Mouse (Mus musculus): Measurements from ENCODE around the gene Atp7b. TPM values are rescaled to one million over a fixed set of nuclear protein-coding genes. Genes with fewer than 3 reads are reported as not detected.
A peak's percentile ranks its signal among the peaks of the same experiment; 100 is the strongest.

Gene Atp7b
- polyA plus RNA-seq, 1 experiment from 2014 or later, result 5.9 TPM

DNA sequence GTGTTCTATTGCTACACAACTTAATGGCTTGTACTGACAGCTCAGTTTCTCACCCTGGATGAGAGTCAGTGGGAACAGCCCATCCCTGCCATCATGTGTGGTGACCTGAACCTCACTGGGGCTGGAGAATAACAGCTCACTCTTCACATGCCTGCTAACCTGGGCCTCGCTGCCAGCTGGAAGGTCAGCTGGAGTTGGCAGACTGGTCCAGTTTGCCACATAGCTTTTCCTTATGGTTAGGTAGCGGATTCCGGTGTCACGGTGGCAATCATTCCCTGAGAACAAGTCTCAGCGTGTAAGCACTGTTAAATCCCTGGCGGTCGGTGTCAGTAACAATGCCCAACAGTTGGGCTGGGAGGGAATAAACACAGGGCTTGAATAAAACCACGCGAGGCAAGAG lies 24.0 kb downstream of the Atp7b start:
- H3K27ac ChIP-seq (replicated peaks), result no peak overlapping the region
- DNase-seq (ENCODE audit: low spot score), result no peak
- no peaks in the 10 kb centered on the region for H3K9me3 ChIP-seq (ENCODE audit: control insufficient read depth, low read length)
- no peak for ATAC-seq (ENCODE audit: low FRiP score, low TSS enrichment)
- H3K36me3 ChIP-seq (ENCODE audit: control insufficient read depth, insufficient read depth, low read length), result no peaks in the 10 kb centered on the region
- 86% methylated on average over 9 of the region's 9 CpGs for WGBS
- H3K27me3 ChIP-seq (ENCODE audit: control insufficient read depth, insufficient read depth, low read length), result no peaks in the 10 kb centered on the region
- H3K9ac ChIP-seq (ENCODE audit: low read length), result no peak overlapping the region
- TF ChIP-seq CTCF (IDR thresholded peaks at IDR 0.05; ENCODE audit: low read depth), result no peak
- TF ChIP-seq EP300 (optimal IDR thresholded peaks at IDR 0.05), result no peak
- H3K4me2 ChIP-seq (replicated peaks; ENCODE audit: low read depth), result no peak overlapping the region
- H3K4me1 ChIP-seq (replicated peaks; ENCODE audit: control insufficient read depth, insufficient read depth), result no peaks in the 10 kb centered on the region
- H3K4me3 ChIP-seq (ENCODE audit: low read depth, low read length), result no peak overlapping the region

DNA sequence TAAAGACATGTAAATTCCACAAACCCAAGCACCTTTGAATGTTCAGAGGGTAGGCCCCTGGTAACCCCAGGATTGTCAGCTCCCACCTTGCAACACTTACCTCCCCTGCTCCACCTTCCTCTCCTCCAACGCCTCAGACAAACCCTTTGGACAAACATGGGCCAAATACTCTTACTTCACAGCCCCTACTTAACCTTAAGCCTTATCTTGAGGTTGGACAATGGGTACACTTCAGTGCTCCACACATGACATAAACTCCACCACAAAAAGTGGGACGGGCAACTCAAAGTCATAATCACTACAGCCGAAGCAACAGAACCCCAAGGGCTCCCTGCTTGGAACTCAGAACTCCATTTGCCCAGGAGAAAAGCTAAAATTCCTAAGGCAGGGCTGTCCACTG lies 29.1 kb downstream of the Atp7b start:
- TF ChIP-seq EP300 (optimal IDR thresholded peaks at IDR 0.05) (no peak), CTCF (IDR thresholded peaks at IDR 0.05; ENCODE audit: low read depth) (no peak)
- no peaks in the 10 kb centered on the region for H3K4me1 ChIP-seq (replicated peaks; ENCODE audit: control insufficient read depth, insufficient read depth)
- H3K36me3 ChIP-seq (ENCODE audit: control insufficient read depth, insufficient read depth, low read length), result no peaks in the 10 kb centered on the region
- no peak overlapping the region for H3K4me2 ChIP-seq (replicated peaks; ENCODE audit: low read depth)
- 53% methylated on average over 3 of the region's 3 CpGs for WGBS
- no peaks in the 10 kb centered on the region for H3K27me3 ChIP-seq (ENCODE audit: control insufficient read depth, insufficient read depth, low read length)
- H3K27ac ChIP-seq (replicated peaks), result no peak overlapping the region
- H3K9ac ChIP-seq (ENCODE audit: low read length), result no peak overlapping the region
- DNase-seq (ENCODE audit: low spot score) (no peak), ATAC-seq (ENCODE audit: low FRiP score, low TSS enrichment) (no peak)
- no peak overlapping the region for H3K4me3 ChIP-seq (ENCODE audit: low read depth, low read length)
- H3K9me3 ChIP-seq (ENCODE audit: control insufficient read depth, low read length), result no peaks in the 10 kb centered on the region

- WGBS, result 82% methylated on average over 3 of the region's 3 CpGs
- H3K4me1 ChIP-seq (replicated peaks; ENCODE audit: control insufficient read depth, insufficient read depth), result no peaks in the 10 kb centered on the region
- H3K4me2 ChIP-seq (replicated peaks; ENCODE audit: low read depth), result no peak overlapping the region
- no peaks in the 10 kb centered on the region for H3K9me3 ChIP-seq (ENCODE audit: control insufficient read depth, low read length)
- no peak overlapping the region for H3K4me3 ChIP-seq (ENCODE audit: low read depth, low read length)
- no peaks in the 10 kb centered on the region for H3K36me3 ChIP-seq (ENCODE audit: control insufficient read depth, insufficient read depth, low read length)
- no peak overlapping the region for H3K27ac ChIP-seq (replicated peaks)
- no peak overlapping the region for H3K9ac ChIP-seq (ENCODE audit: low read length)
- peak; percentile 49 for TF ChIP-seq CTCF (IDR thresholded peaks at IDR 0.05; ENCODE audit: low read depth)
- no peak for TF ChIP-seq EP300 (optimal IDR thresholded peaks at IDR 0.05)
- no peak for DNase-seq (ENCODE audit: low spot score)
- no peak for ATAC-seq (ENCODE audit: low FRiP score, low TSS enrichment)
- H3K27me3 ChIP-seq (ENCODE audit: control insufficient read depth, insufficient read depth, low read length), result no peaks in the 10 kb centered on the region
Observed at GRCm38 (mm10) chr8:22028973-22029372, 31.1 kb downstream of the Atp7b start.

GRCm38 (mm10) chr8:22025241-22025640 lies 34.9 kb downstream of the Atp7b start:
- no peaks in the 10 kb centered on the region for H3K27me3 ChIP-seq (ENCODE audit: control insufficient read depth, insufficient read depth, low read length)
- H3K36me3 ChIP-seq (ENCODE audit: control insufficient read depth, insufficient read depth, low read length), result no peaks in the 10 kb centered on the region
- no peaks in the 10 kb centered on the region for H3K4me1 ChIP-seq (replicated peaks; ENCODE audit: control insufficient read depth, insufficient read depth)
- 29% methylated on average over 4 of the region's 4 CpGs for WGBS
- H3K27ac ChIP-seq (replicated peaks), result peak overlapping the region; percentile 53
- TF ChIP-seq CTCF (IDR thresholded peaks at IDR 0.05; ENCODE audit: low read depth), result no peak
- no peak for TF ChIP-seq EP300 (optimal IDR thresholded peaks at IDR 0.05)
- no peak overlapping the region for H3K9ac ChIP-seq (ENCODE audit: low read length)
- ATAC-seq (ENCODE audit: low FRiP score, low TSS enrichment), result peak; percentile 96
- H3K4me3 ChIP-seq (ENCODE audit: low read depth, low read length), result no peak overlapping the region
- no peaks in the 10 kb centered on the region for H3K9me3 ChIP-seq (ENCODE audit: control insufficient read depth, low read length)
- no peak overlapping the region for H3K4me2 ChIP-seq (replicated peaks; ENCODE audit: low read depth)
- peak; percentile 78 for DNase-seq (ENCODE audit: low spot score)

- DNase-seq (ENCODE audit: low spot score), result no peak
Observed at GRCm38 (mm10) chr8:22022244-22022643, 37.9 kb downstream of the Atp7b start.

DNA sequence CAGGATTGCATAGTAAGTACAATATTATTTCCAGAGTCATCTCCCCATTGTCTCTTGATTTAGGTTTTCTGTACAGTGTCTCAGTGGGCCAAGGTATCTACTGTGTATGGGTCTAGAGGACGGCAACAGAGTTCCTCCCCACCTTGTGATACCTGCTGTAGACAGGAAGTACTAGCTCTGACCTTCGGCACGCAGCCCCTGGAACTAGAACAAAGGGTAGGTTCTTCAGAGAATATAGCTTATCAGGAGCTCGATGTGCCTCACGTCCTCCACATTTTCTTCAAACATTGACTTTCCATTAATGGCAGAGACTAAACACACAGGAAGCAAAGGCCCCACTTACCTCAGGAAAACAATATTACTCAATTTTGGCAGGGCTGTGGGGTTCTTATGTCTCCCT lies 40.6 kb downstream of the Atp7b start:
- ATAC-seq (ENCODE audit: low FRiP score, low TSS enrichment) (peak; percentile 79), DNase-seq (ENCODE audit: low spot score) (peak; percentile 49)
- H3K4me2 ChIP-seq (replicated peaks; ENCODE audit: low read depth), result no peak overlapping the region
- no peak overlapping the region for H3K27ac ChIP-seq (replicated peaks)
- TF ChIP-seq CTCF (IDR thresholded peaks at IDR 0.05; ENCODE audit: low read depth) (no peak), EP300 (optimal IDR thresholded peaks at IDR 0.05) (no peak)
- H3K4me1 ChIP-seq (replicated peaks; ENCODE audit: control insufficient read depth, insufficient read depth), result no peaks in the 10 kb centered on the region
- no peaks in the 10 kb centered on the region for H3K36me3 ChIP-seq (ENCODE audit: control insufficient read depth, insufficient read depth, low read length)
- no peak overlapping the region for H3K4me3 ChIP-seq (ENCODE audit: low read depth, low read length)
- no peaks in the 10 kb centered on the region for H3K9me3 ChIP-seq (ENCODE audit: control insufficient read depth, low read length)
- H3K27me3 ChIP-seq (ENCODE audit: control insufficient read depth, insufficient read depth, low read length), result no peaks in the 10 kb centered on the region
- 52% methylated on average over 5 of the region's 5 CpGs for WGBS
- H3K9ac ChIP-seq (ENCODE audit: low read length), result no peak overlapping the region

More at GRCm38 (mm10) chr8:22022244-22022643, 37.9 kb downstream of the Atp7b start:
- no peak for ATAC-seq (ENCODE audit: low FRiP score, low TSS enrichment)
- TF ChIP-seq CTCF (IDR thresholded peaks at IDR 0.05; ENCODE audit: low read depth) (peak; percentile 21; the same call in 1 of the 2 replicates), EP300 (optimal IDR thresholded peaks at IDR 0.05) (no peak)
- Histone ChIP-seq H3K9ac (ENCODE audit: low read length) (no peak overlapping the region), H3K4me3 (ENCODE audit: low read depth, low read length) (no peak overlapping the region), H3K4me2 (replicated peaks; ENCODE audit: low read depth) (no peak overlapping the region), H3K27ac (replicated peaks) (no peak overlapping the region), H3K4me1 (replicated peaks; ENCODE audit: control insufficient read depth, insufficient read depth) (no peaks in the 10 kb centered on the region), H3K36me3 (ENCODE audit: control insufficient read depth, insufficient read depth, low read length) (no peaks in the 10 kb centered on the region), H3K9me3 (ENCODE audit: control insufficient read depth, low read length) (no peaks in the 10 kb centered on the region), H3K27me3 (ENCODE audit: control insufficient read depth, insufficient read depth, low read length) (no peaks in the 10 kb centered on the region)
- WGBS, result 59% methylated on average over 7 of the region's 7 CpGs
